Mouse (Mus musculus): ENCODE results near the gene Ric8b.

Ric8b gene

DNA sequence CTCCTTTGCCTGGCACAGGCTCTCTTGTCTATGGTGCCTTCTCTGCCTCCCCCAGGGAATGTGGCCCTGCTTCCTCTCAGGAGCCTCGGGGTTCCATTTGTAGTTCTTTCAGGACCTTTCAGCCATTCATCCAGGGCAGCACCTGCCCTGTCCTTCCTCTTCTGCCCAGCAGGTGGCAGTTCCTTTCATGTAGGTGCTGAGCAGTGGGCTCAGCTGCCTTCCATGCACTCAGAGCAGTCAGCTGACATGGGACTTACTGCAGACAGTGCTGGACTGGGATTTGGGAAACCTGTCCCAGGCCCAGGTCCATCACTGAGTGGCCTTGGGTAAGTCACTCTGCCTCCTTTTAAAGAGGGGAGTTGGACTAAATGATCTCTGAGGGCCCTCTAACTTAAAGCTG, 96.0 kb downstream of the Ric8b start:
- peak; percentile 49 for DNase-seq

DNA sequence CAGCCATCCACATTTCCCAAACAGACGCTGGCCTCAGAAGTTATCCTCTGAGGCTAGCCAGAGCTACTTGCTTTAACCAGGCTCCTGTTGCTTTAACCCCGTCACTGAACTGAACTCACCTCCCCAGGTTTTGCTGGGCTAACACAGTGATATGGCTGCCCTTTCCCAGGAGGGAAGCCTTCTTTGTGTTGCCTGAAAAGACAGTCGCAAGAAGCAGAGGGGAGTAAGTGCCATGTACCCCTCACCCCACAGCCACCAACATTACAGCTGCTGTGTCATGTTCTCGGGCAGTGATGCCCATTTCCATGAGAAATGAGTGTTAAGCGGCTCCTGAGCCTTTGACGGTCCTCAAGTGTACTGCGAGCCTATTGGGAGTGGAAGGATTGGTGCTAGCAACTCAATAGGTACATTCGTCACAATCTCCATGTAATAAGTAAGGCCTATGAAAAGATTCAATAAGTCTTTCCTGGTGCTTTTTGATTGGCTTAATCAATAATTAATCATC, 96.6 kb downstream of the Ric8b start:
- no peak for DNase-seq

DNA sequence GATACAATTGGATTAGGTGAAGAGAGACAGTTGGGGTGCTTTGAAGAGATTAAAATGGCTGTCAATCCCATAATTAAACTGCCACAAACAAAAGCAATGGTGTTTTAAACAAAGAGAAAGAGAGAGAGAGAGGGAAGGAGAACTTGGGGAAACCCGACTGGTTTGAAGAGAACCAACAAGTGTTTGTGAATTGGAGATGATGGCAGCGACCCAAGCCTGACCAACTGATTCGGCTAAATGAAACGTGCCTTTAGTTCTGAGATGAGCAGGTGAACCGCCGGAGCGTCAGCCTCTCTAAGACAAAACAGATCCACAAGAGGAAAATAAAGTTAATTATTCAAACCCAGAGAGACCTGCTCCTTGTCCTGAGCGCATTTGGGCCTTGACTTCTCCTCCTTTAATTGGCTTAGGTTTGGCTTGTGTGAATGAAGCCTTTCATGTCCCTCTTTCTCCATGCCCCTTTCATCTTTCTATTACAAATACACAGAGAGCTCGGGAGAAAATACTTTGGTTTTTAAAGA, 97.1 kb downstream of the Ric8b start:
- DNase-seq = no peak

DNA sequence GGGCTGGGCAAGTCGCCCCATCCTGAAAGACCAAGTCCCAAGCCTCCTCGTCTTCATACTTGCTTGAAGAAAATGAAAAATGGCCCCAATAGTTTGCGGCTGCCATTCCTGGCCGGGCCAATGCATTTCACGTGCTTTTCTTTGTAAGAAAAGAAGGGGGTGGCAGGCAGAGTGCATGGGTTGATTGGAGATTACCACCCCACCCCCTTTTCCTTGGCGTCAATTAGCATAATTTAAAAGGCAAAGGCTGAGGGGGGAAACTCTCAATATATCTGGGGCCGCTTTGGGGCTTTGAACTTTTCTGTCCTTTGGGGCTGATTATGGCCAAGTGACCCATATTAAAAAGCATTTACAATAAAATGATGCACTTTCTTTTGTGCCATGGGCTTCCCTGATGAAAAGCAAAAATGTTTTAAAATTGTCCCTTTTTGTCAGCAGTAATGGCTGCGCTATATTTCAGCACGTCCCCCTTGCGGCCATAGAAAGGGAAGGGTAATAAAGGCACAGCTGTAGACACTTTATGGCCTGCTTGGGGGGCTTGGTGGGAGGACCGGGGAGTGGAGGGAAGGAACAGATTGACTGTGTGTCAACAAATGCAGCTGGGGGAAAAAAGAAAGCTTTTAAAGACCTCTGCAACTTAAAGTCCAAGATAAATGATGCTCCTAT, 105.4 kb downstream of the Ric8b start:
- DNase-seq = no peak

DNA sequence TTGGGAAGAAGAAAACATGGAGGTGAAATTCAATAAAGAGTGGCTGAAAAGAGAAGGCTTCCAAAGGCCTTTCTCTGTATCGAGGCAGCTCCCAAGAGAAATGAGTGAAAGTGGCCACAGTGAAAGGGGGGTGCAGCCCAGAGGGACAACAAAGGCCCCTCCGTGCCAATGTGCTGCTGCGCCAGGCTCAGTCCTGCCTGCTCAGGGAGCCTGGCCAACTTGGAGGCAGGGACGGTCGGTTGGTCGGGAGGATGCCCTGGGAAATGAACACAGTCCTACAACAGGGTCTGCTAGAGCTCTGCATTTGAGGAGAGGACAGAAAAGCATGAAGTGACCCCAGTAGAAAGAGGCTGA, 105.9 kb downstream of the Ric8b start:
- no peak for DNase-seq

DNA sequence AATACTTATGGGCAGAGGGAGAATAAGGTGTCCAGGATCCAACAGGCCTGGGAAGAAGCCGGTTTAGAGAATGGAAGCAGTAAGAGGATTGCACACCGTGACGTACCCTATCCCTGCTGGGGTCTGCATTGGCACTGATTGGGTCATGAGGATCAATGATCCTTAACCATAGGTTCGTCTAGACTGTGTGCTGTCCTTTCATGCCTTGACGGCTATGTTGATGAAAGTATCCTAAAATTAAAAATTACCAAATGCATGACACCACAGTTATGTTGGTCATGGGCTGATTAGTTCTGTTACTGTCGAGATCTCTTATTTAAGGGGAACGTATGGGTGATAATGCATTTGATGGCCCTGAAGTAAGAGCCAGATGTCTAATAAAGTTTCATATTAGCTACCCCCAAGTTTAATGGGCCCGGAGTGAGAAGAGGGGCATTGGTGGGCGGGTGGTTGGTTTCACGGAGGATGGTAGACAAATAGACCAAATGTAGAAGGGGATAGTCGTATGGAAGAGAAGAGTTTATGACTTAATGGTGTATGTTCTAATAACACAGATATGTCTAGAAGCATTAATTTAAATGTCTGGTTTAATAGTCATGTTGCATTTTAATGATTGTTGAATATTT, 108.5 kb downstream of the Ric8b start:
- DNase-seq = no peak

DNA sequence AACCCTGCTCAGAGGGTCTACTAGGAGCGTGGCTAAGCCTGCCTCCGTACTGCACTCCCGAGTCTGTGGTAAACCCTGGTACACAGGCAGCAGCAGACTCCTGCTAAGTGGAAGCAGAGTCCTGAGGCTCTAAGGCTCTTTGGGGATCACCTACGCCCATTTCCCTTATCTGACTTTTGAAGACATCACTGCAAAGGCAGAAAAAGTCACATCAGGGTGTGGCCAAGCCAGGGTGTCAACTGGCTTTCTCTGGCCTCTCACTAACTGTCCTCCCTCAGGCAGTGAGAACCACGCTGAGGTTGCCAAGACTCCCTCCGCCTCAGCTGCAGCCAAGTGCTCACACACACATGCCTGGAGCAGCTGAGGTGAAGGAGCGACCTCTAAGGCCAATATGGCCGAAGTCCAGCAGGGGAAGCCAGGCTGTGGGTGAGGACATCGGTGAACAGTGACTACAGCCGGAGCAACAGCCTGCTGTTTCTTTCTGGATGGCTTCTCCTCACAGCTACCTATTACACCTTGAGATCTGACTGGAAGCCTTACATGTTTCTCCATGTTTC, 110.3 kb downstream of the Ric8b start:
- peak; percentile 17 for DNase-seq

DNA sequence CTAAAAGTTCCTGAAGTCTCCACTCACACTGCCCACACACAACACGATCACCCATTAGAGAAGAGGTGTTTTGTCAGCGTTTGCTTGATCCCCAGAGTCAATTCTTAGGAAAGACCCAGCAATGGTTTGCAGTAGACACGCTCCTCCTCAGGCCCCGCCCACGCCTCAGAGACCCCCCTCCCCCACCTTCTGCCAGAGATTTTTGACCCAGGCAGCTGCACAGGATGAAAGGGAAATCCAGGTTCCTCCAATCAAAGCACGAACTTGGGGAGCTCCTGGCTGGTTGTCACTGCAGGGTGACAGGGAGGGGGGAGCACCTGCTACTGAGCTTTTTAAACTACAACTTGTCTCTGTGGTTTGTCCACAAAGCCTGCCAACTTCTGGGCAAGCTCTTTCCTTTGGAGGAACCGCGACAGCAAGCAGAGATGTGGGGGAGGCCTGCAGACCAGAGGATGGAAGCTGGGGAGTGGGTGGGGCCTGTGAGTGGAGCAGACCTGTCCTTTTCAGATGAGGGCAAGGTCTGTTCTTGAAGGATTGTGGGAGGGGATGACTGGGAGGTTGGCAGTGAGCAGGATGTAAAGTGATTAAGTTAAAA, 117.8 kb downstream of the Ric8b start:
- DNase-seq = no peak

DNA sequence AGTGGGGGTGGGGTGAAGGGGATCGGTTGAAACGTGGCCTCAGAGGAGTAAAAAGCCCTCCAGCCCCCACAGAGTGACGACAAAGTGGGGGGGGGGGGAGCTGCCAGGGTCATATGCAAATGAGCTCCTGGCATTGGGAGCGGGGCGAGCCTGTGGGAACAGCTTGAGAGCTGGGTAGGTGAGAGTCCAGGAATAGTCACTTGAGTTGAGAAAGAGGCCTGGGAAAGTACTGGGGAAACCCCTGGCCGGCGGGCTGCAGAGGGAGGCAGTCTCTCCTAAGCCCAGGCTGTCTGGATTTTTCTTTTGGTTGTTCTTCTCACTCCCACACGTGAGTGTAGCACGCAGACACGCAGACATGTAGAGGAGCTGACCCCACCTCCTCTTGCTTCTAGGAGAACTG, 120.7 kb downstream of the Ric8b start:
- DNase-seq = no peak

DNA sequence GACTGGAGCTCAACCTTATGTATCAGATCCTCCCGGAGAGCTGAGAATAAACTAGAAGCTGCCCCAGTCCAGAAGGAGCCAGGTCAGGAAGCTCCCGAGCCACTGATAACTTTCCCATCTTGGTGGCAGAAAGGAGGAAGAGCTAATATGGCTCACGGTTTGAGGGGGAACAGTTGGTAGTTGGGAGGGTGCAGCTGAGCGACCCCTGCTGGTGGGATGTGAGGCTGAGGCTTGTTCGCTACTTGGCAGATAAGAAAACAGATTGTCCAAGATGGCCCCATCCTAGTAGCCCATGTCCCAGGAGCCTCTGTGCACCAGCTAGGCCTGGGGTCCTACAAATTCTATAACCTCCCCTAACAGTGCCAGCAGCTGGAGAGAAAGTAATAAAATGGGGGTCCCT, 121.4 kb downstream of the Ric8b start:
- DNase-seq = no peak

DNA sequence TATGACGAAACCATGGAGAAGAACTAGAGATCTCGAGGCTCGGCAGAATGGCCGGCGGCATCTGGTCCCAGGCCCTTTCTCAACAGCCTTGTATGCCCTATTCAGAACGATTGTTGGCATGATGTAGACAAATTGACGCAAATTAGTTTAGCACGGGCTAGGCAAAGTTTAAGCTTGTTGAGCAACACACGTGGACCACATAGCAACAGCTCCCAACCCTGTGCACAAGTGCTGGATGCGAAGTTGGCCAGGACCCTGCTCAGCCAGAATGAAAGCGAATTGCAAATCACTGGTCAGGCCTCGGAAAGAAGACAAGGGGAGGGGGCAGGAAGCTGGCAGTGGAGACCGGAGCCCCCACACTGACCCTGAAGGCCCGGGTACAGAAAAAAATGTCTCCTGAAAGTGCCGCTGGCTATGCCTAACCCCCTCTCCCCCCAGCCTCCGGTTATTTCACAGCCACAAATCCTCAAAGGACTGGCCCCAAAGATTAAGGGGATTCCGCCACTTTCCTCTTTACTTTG, 126.8 kb downstream of the Ric8b start:
- DNase-seq = peak; percentile 16

DNA sequence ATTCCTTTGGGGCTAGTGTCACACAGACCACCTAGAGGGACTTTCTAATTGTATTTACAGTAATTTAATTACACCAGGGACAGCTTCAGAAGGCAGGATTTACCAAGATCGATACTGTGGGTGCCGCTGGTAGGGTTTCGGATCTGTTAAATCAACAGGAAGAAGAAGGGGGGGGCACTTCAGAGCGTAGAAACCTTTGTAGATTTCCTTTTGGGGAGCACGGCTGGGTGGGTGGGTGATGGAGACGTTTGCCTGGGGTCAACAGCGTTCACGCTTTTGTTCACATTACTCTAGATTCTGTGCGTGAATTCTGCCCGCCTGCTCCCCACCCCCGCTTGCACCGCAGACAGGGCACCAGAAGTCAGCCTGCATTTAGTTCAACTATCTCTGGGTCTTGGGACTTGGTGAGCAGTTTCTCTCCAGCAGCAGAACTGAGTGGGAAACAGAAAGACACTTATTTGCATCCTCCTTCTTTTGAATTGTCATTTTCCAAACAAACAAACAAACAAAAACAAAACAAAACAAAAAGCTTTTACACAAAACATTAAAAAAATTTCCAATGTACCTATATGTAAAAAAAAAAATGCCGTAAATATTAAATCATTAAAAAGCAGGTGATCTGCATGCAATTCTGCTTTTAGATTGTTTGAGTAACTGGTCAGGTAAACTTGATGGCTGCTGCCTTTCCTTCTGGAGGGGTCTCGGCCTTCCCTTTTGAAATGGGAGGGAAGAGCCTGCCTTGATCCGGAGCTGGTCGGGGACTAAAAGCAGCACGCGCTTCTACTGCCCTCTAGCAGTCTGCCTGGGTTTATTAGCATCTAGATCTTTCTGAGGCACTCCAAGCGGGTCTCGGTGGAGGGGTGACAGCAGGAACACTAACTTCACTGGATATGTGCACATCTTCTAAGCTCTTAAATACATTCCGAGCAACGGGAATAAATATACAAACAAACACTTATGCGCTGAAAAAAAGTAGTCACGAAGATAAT, 127.6 kb downstream of the Ric8b start:
- DNase-seq = peak; percentile 54

DNA sequence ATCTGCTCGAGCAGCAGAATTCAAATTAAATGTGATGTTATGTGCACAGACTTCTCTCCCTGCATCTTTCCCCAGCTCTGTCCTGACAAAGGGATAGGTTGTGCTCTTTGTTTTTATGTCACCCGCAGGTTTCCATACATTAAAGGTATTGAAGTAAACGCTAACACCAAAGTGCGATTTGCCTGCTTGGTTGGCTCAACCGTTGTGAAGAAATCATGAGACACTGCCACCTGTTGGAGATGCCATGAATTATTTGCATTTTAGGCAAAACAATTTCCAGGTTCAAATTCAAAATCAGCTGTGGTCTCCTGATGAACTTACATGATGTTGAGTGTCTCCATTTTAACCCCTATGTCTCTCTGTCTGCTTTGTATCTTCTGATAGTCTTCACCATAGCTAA, 129.2 kb downstream of the Ric8b start:
- peak; percentile 29 for DNase-seq

DNA sequence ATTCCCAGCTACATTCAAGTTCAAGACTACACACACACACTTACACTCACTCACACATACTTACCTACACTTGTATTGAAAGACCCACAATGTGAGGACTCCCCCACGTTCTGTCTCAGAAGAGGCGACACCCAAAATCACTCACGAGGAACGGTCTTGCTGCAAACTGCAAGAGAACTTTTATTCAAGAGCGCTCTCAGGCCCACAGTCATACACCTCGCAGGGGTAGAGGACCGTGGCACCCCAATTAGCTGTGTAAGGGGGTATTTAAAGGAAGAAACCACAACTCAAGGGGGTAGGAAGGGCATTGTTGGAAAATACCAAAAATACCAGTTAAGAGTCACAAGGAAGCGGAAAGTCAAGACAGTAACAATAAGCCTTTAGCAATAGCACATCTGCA, 130.6 kb downstream of the Ric8b start:
- no peak for DNase-seq

DNA sequence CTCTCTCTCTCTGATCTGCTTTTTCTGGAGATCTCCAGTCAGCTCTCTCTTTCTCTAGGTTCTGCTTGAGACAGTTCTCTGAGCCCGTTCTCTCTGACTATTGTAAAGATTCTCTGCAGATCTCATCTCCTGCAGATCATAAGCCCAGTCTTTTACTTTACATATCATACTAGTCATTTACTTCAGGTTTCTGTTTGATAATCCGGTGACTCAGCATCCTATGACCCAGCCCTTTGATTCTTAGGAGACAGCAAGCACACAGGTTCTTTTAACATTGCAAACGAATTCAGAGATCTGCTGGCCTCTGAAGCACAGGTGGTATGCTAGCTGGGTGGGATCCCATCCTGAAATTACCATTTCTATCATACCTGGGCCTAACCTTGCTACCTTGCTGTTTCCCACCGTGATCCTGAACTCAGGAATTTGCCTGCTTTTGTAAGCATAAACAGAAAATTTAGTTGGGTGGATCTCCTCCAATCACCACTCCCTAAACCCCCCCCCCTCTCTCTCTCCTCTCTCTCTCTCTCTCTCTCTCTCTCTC, 133.3 kb downstream of the Ric8b start:
- no peak for DNase-seq

DNA sequence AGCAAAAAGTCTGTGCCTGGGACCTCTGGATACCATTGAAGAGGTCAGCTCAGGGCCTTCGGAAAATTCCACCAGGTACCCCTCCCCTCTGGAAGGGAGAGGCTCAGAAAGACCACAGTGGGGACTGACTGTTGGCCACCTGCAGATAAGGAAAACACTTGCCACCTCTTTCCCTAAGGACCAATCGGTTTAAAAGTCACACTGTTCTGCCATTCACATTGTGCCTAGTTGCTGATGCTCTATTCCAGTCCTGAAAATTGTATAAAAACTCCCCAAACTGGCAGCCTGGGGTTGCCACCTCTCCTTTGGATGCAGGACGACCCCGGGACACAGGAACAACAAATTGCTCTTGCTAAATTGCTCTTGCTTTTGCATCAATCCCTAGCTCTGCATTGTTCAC, 135.0 kb downstream of the Ric8b start:
- no peak for DNase-seq

DNA sequence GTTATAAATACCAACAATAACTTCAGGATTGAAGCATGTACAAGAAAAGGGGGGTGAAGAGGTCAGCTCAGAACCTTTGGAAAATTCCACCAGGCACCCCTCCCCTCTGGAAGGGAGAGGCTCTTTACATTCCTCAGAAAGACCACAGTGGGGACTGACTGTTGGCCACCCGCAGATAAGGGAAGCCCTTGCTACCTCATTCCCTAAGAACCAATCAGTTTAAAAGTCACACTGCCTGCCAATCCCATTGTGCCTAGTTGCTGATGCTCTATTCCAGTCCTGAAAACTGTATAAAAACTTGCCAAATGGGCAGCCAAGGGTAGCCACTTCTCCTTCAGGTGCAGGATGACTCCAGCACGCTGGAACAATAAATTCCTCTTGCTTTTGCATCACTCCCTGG, 137.5 kb downstream of the Ric8b start:
- no peak for DNase-seq

Data from lung, postnatal 14 days (tissue).